Mouse (Mus musculus): ENCODE measurements around the gene Tnfrsf17. TPM values are rescaled to one million over a fixed set of nuclear protein-coding genes. Genes with fewer than 3 reads are reported as not detected.
"Not testable (repeated sequence)": the region's sequence is repeated elsewhere in the genome, so short reads cannot be mapped to it uniquely, and the experiment has no call there.

Gene Tnfrsf17
- polyA plus RNA-seq (2016; fragmentation: Nextera tagmentation; extraction: Ambion mirVana), result not detected in 2 replicates

GRCm38 (mm10) chr16:11313512-11313911, at the start of gene Tnfrsf17:
Tnfrsf17 (plus strand) TSS chr16:11313812.
- Histone ChIP-seq H3K27me3 (replicated peaks) (no peaks in the 10 kb centered on the region), H3K4me1 (no peaks in the 10 kb centered on the region), H3K9me3 (no peaks in the 10 kb centered on the region), H3K36me3 (no peaks in the 10 kb centered on the region), H3K4me3 (no peak within 1 kb of the TSS), H3K27ac (no peak within 1 kb of the TSS), H3K9ac (no peak within 1 kb of the TSS), H3K4me2 (replicated peaks) (no peak within 1 kb of the TSS)
- ATAC-seq (ENCODE audit: low FRiP score, low read depth), result no peak
- 76% methylated on average over 7 of the region's 7 CpGs for WGBS

- no peak overlapping the region for H3K27ac ChIP-seq
- H3K27me3 ChIP-seq (replicated peaks), result no peaks in the 10 kb centered on the region
- ATAC-seq (ENCODE audit: low FRiP score, low read depth), result no peak
- 73% methylated on average over 2 of the region's 2 CpGs for WGBS
- no peaks in the 10 kb centered on the region for H3K36me3 ChIP-seq
- H3K4me1 ChIP-seq, result no peaks in the 10 kb centered on the region
- no peaks in the 10 kb centered on the region for H3K9me3 ChIP-seq
- H3K4me2 ChIP-seq (replicated peaks), result no peak overlapping the region
- no peak overlapping the region for H3K9ac ChIP-seq
- H3K4me3 ChIP-seq, result no peak overlapping the region
These were observed 47.1 kb upstream of the Tnfrsf17 start for GRCm38 (mm10) chr16:11266556-11266955.

DNA sequence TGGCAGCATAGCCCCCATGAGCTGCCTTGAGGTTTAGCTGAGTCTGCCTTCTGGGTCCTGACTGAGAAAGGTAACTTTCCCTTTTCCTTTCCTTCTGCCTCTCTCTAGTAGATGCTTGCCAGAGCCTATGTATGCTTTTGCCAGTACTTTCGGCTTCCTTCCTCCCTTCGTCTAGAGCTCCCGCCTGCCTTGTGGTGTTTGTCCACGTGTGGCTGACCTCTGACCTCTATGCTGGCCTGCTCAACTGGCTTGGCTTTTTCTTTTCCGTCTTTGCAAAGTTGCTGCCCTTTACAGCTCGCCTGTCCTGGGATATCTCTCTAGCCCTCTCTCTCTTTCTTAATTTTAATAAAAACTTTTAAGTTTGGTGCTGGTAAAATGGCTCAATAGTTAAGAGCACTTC, 43.8 kb upstream of the Tnfrsf17 start:
- Histone ChIP-seq H3K27ac (no peak overlapping the region), H3K4me1 (no peaks in the 10 kb centered on the region), H3K4me2 (replicated peaks) (no peak overlapping the region), H3K4me3 (no peak overlapping the region), H3K36me3 (no peaks in the 10 kb centered on the region), H3K27me3 (replicated peaks) (no peaks in the 10 kb centered on the region), H3K9ac (no peak overlapping the region), H3K9me3 (no peaks in the 10 kb centered on the region)
- ATAC-seq (ENCODE audit: low FRiP score, low read depth), result no peak
- WGBS, result 54% methylated on average over 6 of the region's 6 CpGs

DNA sequence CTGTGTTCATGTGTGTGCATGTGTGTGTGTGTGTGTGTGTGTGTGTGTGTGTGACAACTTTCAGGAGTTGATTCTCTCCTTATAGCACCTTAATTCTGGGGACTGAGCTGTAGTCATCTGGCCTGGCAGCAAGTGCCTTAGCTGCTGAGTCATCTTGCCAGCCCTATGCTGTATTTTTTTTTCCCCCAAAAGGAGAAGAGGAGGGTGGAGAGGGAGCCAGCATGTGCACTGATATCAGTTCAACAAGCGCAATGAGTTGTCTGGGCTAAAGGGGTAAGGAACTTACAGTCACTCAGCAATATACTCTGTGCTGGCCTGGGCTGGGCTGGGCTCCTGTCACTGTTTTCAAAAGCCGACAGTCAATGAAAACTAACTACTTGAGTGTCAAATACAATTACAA, 43.0 kb upstream of the Tnfrsf17 start:
- H3K9me3 ChIP-seq, result no peaks in the 10 kb centered on the region

GRCm38 (mm10) chr16:11271073-11271472, 42.5 kb upstream of the Tnfrsf17 start:
- no peaks in the 10 kb centered on the region for H3K36me3 ChIP-seq
- no peak for ATAC-seq (ENCODE audit: low FRiP score, low read depth)
- H3K4me3 ChIP-seq, result no peak overlapping the region
- no peak overlapping the region for H3K4me2 ChIP-seq (replicated peaks)
- no peaks in the 10 kb centered on the region for H3K27me3 ChIP-seq (replicated peaks)
- H3K9me3 ChIP-seq, result no peaks in the 10 kb centered on the region
- no peak overlapping the region for H3K9ac ChIP-seq
- no peak overlapping the region for H3K27ac ChIP-seq
- H3K4me1 ChIP-seq, result no peaks in the 10 kb centered on the region

More for the DNA sequence above, 43.0 kb upstream of the Tnfrsf17 start:
- Histone ChIP-seq H3K27ac (no peak overlapping the region), H3K27me3 (replicated peaks) (no peaks in the 10 kb centered on the region), H3K4me3 (no peak overlapping the region), H3K36me3 (no peaks in the 10 kb centered on the region), H3K4me2 (replicated peaks) (no peak overlapping the region), H3K4me1 (no peaks in the 10 kb centered on the region), H3K9ac (no peak overlapping the region)
- WGBS, result 85% methylated on average over 2 of the region's 2 CpGs
- ATAC-seq (ENCODE audit: low FRiP score, low read depth), result no peak

DNA sequence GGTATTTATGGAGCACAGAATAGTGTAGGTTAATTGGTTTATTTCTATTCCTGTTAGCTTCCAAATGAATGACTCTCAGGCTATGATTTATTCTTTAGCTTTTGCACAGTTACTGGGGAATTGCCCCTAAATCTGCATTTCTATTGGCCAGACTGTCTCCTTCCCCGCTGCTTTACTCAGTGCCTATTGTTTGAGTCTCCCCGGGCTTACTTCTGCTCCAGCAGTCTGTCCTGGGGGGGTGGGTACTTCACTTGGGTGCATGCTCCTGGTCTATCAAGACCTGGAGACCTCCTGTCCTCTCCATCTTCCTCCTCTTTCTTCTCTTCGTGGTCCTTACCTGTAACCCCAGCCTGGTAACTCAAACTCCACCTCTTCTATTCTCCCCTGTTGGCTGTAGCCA, 36.7 kb upstream of the Tnfrsf17 start:
- no peak overlapping the region for H3K9ac ChIP-seq
- H3K36me3 ChIP-seq, result no peaks in the 10 kb centered on the region
- H3K4me3 ChIP-seq, result no peak overlapping the region
- no peak for ATAC-seq (ENCODE audit: low FRiP score, low read depth)
- no peaks in the 10 kb centered on the region for H3K4me1 ChIP-seq
- WGBS, result 22% methylated on average over 3 of the region's 3 CpGs
- no peak overlapping the region for H3K4me2 ChIP-seq (replicated peaks)
- H3K27ac ChIP-seq, result no peak overlapping the region
- no peaks in the 10 kb centered on the region for H3K27me3 ChIP-seq (replicated peaks)
- H3K9me3 ChIP-seq, result no peaks in the 10 kb centered on the region

DNA sequence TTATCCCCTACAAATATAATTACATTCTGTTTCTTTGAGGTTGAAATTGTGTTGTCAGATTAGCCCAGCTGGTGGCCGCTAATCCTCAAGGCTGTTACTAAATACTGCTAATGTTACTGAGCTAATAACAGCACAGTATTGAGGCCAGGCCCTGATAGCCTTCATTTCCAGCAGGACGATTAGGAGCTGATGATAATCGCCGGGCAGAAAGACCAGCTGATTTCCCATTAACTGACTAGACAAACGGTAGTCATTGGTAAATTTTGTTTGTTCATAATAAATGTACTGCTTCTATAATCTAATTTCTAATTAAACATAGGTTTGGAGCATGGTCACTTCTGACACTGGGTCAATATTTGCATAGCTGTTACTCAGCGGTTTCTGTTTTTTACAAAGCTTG, 34.8 kb upstream of the Tnfrsf17 start:
- no peak overlapping the region for H3K27ac ChIP-seq
- H3K36me3 ChIP-seq, result no peaks in the 10 kb centered on the region
- no peaks in the 10 kb centered on the region for H3K9me3 ChIP-seq
- WGBS, result 81% methylated on average over 6 of the region's 6 CpGs
- no peaks in the 10 kb centered on the region for H3K27me3 ChIP-seq (replicated peaks)
- no peak overlapping the region for H3K9ac ChIP-seq
- H3K4me3 ChIP-seq, result no peak overlapping the region
- H3K4me1 ChIP-seq, result no peaks in the 10 kb centered on the region
- H3K4me2 ChIP-seq (replicated peaks), result no peak overlapping the region
- ATAC-seq (ENCODE audit: low FRiP score, low read depth), result no peak

- Histone ChIP-seq H3K4me1 (no peaks in the 10 kb centered on the region), H3K27ac (no peak overlapping the region), H3K9me3 (no peaks in the 10 kb centered on the region), H3K9ac (no peak overlapping the region), H3K4me3 (no peak overlapping the region), H3K27me3 (replicated peaks) (no peaks in the 10 kb centered on the region), H3K4me2 (replicated peaks) (no peak overlapping the region), H3K36me3 (no peaks in the 10 kb centered on the region)
- 85% methylated on average over 5 of the region's 5 CpGs for WGBS
- ATAC-seq (ENCODE audit: low FRiP score, low read depth), result no peak
These were observed 30.9 kb upstream of the Tnfrsf17 start for GRCm38 (mm10) chr16:11282655-11283232.

DNA sequence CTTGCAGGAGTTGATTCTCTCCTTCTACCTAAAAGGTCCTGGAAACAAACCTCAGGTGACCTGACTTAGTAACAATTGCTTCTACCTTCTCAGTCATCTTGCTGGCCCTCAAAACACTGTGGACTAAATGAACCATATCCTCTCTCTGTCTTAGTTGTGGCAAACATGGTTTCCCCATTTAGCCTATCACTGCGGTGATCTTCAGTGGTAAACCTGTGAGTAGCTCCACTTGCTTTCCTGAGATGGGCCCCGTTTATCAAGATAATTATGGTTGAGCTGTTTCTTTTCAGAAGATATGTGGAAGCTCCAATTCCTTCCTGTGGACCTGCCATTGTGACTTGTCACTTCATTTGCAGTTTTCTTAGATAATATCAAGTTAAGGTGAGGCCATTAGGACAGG, 28.7 kb upstream of the Tnfrsf17 start:
- 91% methylated on average over 2 of the region's 2 CpGs for whole genome bisulfite sequencing
- H3K9ac ChIP-seq, result no peak overlapping the region
- no peak overlapping the region for H3K4me2 ChIP-seq (replicated peaks)
- no peak overlapping the region for H3K27ac ChIP-seq
- no peak overlapping the region for H3K4me3 ChIP-seq
- H3K27me3 ChIP-seq (replicated peaks), result no peaks in the 10 kb centered on the region
- H3K9me3 ChIP-seq, result peaks cover 3% of the 10 kb centered on the region; the same call in 1 of the 2 replicates
- H3K4me1 ChIP-seq, result no peaks in the 10 kb centered on the region
- no peaks in the 10 kb centered on the region for H3K36me3 ChIP-seq
- no peak for ATAC-seq (ENCODE audit: low FRiP score, low read depth)

DNA sequence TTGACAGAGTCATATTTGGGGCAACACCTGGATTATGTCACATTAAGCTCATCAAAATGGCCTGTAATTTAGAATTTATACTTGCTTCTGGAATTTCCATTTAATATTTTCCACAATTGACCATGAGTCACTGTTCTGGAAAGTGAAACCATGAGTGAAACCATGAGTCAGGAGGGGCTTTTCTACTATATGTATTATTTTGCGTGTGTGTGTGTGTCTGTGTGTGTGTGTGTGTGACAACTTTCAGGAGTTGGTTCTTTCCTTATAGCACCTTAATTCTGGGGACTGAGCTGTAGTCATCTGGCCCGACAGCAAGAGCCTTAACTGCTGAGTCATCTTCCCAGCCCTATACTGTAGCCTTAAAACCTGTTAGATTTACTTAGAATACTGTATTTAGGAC, 27.7 kb upstream of the Tnfrsf17 start:
- 87% methylated on average over 2 of the region's 2 CpGs for WGBS
- peaks cover 3% of the 10 kb centered on the region; the same call in 1 of the 2 replicates for H3K9me3 ChIP-seq
- no peaks in the 10 kb centered on the region for H3K4me1 ChIP-seq
- no peak overlapping the region for H3K4me3 ChIP-seq
- no peak overlapping the region for H3K27ac ChIP-seq
- no peak overlapping the region for H3K4me2 ChIP-seq (replicated peaks)
- no peak overlapping the region for H3K9ac ChIP-seq
- H3K27me3 ChIP-seq (replicated peaks), result no peaks in the 10 kb centered on the region
- ATAC-seq (ENCODE audit: low FRiP score, low read depth), result no peak
- no peaks in the 10 kb centered on the region for H3K36me3 ChIP-seq

- not testable (repeated sequence) for ATAC-seq (ENCODE audit: low FRiP score, low read depth)
These were observed 24.7 kb upstream of the Tnfrsf17 start for GRCm38 (mm10) chr16:11288873-11289272.

DNA sequence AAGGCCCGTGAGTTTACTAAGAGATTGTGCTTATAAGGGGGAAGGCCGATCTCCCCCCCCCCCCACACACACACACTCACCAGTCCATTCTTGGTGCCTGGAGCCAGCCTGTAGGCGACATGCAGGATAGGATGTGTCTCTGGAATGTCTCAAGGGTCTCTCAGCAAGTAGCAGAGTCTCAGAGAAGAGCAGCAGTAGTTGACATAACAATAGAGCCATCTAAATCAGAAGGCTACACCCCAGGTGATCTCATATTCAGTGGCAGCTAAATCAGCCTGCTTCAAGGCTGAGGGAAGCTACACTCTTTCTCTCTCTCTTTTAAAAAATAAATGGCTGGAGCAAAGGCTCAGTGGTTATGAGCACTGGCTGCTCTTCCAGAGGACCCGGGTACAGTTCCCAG, 18.0 kb upstream of the Tnfrsf17 start:
- not testable (repeated sequence) for H3K27me3 ChIP-seq (replicated peaks); H3K9ac ChIP-seq; H3K4me1 ChIP-seq; H3K9me3 ChIP-seq; ATAC-seq (ENCODE audit: low FRiP score, low read depth); H3K4me2 ChIP-seq (replicated peaks); H3K4me3 ChIP-seq; H3K36me3 ChIP-seq; H3K27ac ChIP-seq
- WGBS, result 76% methylated on average over 4 of the region's 4 CpGs

More at GRCm38 (mm10) chr16:11288873-11289272, 24.7 kb upstream of the Tnfrsf17 start:
- H3K27ac ChIP-seq; H3K9me3 ChIP-seq; H3K9ac ChIP-seq; H3K27me3 ChIP-seq (replicated peaks); H3K36me3 ChIP-seq; H3K4me3 ChIP-seq; H3K4me2 ChIP-seq (replicated peaks); H3K4me1 ChIP-seq: not testable (repeated sequence)
- WGBS, result 87% methylated on average over 8 of the region's 8 CpGs

- H3K27ac ChIP-seq; ATAC-seq (ENCODE audit: low FRiP score, low read depth); H3K36me3 ChIP-seq; H3K4me2 ChIP-seq (replicated peaks); H3K4me1 ChIP-seq; H3K4me3 ChIP-seq; H3K9me3 ChIP-seq; H3K9ac ChIP-seq; H3K27me3 ChIP-seq (replicated peaks): not testable (repeated sequence)
- WGBS, result 70% methylated on average over 1 of the region's 1 CpGs
These were observed 15.9 kb upstream of the Tnfrsf17 start for GRCm38 (mm10) chr16:11297700-11298099.
